Mouse (Mus musculus) common myeloid progenitor, adult 5-6 weeks (primary cell): ENCODE measurements at regions not wholly inside any gene's neighbourhood (a gene's known extent, or its start where the extent isn't known, plus 50 kb on each side); places are given as distances from the start of the nearest gene placed in this dataset.

Source experiments
- ATAC-seq: replicated peaks from 2 replicates; pipeline ENCODE4 v1.8.0; 2016; ENCODE audit warnings: low read depth, mild to moderate bottlenecking, moderate TSS enrichment, inconsistent platforms; ENCODE audit not compliant: poor library complexity, severe bottlenecking

DNA sequence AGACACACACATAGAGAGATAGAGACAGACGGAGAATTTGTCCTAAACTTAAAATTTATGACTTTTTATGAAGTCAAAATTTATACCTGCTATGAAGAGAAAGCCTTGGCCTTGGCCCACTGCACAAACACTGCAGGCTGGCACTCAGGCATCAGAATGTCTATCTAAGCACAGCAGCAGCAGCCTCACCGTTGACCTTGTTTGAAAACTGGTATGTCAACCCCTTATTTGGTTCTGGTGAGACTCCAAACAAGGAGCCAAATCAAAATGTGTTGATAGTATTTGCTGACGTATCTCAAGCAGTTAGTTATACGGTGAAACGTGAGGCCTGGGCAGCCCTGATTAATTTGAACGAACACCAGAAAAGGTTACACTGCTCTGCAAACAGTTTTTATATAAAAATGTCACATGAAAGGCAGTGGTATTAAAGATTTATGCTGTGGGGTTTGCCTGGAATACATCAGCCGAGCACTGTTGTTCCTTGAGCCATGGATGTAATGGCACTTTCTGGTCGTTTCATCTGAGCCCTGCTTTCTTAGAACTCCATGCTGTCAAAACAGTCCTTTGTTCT, 97.1 kb upstream of the Gm9747 start:
- no peak for ATAC-seq

DNA sequence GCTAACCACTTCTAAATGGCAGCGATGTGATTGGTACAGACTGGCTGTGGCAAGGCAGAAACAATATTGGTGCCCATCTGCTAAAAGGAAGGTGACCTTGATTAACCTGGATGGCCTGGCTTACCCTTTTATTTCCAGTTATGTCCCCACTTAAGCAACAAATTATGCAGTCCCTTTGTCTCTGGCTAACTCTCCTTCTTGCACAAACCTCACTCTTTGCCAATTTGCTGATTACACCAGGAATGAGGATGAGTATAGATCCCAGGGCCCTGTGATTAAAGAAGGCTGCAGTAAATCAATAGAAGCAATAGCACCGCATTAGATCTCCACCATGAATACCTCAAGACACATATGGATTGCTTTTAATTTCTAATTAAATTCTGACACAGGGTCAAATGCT, 87.7 kb upstream of the Gm9747 start:
- ATAC-seq: no peak

DNA sequence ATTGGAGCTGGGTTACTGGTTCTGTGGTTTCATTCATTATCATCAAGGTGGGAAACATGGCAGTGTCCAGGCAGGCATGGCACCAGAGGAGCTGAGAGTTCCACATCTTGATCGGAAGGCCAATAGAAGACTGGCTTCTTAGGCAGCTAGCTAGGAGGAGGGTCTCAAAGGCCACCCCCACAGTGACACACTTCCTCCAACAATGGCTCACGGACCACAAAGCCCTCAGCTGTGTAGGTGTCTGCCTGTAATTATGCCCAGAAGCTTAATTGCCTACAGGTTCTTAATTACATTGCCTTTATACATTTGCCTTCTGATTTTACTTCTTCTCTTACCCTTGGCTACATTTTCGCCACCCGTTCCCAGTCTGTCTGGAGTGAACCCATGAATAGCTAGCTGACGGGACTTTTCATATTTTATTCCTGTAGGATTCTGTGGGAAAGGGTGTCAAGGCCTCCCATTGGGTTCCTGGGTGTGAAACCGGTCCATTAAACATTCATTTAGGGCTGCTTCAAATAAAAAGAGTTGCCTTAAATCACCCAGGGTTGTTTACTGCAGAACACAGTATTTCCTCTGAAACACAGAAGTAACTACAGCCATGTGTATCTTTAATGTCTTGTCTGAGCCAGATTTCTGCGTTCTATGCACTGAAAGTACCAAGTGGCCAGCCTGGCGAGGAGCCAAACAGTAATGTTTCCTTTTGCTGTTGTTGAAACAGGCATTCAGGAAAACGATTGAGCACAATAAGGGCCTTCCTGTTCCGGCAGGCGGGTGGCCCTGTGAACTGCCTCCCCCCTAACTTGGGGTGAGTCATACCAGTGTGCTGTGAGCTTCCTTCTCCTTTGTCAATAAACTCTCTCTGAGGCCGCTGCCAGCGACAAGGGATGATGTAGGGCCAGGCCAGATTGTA, 82.4 kb upstream of the Gm9747 start:
- peak; percentile 47; the same call in 1 of the 2 replicates for ATAC-seq

DNA sequence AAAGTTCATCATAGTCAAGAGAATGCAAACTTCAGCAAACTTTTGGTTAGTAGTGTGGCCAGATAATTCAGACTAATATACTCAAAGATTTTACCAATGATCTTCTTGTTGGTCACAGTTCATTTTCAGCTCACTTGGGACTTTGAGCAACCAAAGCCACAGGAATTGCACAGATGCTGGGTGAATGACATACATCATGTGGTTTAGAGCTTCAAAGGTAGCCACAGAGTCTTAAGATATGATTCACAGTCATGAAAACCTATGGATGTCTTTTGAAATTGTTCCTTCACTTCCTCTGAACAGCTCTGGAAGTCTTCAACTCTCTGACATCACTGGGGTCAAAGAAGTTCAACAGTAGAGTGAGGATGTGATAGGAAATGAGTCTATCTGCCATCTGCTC, 77.0 kb upstream of the Gm9747 start:
- ATAC-seq: no peak

DNA sequence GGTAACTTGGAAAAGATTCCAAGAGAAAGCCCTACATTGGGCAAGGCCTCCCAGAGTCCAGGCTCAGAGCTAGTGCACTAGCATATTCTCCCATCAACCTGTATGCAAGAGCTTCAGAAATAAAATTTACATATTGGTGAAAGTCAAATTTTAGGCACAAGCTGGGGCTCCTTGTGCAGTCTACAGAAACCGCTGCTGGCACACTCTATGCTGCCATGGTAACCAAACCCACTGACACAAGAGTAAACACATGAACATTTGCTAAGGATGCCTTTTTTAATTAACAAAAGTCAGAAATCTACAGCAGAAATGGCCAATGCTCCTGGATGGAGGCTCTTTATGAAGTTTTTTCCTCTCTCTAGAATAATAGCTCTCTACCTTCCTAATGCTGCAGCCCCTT, 75.9 kb upstream of the Gm9747 start:
- no peak for ATAC-seq

DNA sequence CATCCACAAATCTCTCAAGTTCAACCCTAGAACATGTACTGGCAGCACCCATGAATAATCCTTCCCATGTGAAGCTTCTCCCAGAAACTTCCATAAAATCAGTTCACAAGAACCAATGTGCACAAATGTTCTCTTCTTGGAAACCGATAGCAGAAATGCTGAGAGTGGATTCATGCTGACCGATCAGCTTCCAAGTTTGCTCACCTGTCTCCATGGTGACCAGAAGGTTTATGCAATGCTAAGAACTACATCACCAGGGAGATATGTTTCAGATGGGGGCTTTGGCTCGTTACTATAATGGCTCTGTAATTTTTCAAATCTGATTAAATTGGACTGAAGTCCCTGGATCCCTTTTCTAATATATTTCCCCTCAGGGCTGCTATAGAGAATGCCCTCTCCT, 74.4 kb upstream of the Gm9747 start:
- ATAC-seq: no peak

DNA sequence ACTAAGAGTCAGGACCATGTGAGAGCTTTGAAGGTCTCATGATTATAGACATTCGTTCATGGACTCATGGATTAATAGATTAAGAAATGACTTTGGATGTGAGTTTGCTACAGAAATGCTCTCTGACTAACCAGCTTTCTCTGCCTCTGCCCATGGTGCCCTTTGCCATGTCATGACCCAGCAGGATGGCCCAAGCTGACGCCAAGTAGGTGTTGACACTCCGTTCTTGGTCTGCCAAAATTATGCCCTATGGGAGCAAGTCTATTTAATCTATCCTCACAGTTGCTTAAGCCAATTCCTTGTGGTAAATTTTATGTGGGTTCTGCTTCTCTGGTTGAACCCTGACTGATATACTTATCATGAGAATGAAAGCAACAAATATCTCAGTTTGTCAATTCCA, 73.7 kb upstream of the Gm9747 start:
- no peak for ATAC-seq

DNA sequence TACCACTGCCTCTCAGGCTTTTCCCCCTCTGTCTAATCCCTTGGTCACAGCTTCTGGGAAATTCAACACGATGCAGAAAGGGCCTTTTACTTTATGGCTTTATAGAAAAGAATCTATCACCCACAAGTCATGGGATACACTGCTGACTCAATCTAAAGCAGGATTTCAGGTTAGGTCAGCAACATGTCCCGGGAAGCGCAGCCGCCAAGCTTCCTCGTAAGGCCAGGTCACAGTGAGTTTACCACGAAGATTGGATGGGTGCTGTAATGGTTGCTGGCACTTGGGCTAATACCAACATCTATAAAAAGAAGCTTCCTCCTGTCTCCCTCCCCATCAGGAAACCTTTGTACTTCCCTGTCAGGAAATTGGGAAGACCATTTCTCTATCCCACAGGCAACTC, 70.0 kb upstream of the Gm9747 start:
- no peak for ATAC-seq

DNA sequence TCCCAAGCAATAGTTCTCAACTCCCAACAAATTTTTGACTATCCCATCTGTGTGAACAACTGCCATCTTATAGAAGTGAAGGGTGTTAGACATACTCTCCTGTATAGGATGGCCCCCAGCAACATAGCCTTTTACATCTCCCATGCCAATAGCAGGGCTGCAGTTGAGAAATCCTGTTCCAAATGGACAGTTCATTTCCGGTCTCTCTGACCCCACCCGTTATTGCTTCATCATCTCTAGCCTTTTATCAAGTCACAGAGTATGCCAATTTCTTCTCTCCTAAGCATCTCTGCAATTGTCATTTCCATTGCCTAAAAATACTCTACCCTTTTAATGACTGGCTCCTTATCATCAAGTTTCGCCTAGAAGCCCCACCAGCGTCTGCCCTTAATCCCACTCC, 64.8 kb upstream of the Gm9747 start:
- ATAC-seq: no peak

DNA sequence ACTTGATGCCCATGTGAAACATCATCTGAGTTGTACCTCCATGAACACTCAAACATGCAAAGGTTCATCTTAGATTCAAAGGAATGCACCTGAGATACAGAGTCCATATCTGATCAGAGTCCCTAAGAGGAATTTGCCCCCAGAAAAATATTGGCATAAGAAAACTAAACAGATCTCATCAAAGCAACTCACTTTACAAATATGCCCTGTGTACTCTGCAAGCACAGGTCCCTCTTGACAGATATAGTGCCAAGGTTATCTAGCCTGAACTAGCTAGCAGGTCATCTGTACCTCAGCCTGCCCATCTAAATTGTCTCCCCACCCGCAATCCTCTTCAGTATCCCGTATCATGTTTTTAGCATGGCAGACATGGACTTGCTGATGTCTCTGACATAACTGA, 64.0 kb upstream of the Gm9747 start:
- no peak for ATAC-seq

DNA sequence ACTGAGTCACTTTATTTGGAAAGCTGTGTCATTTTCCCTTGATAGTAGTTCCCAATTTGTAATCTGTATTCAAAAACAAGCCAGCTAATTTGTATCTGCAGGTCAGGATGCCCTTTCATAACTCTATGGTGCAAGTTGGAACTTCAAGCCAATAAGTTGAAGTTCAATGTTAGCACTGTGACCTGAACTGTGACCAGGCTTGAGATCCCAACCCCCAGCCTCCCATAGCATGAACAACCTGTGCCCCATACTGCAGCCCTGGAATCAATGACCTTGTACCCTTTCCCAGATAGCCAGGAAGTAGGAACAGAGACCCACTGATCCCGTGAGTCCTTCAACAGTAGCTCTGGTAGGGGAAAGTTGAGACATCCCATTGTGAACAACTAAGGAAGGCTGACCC, 52.5 kb upstream of the Gm9747 start:
- no peak for ATAC-seq
